Mouse (Mus musculus) limb, embryonic 10.5 days (tissue): ENCODE measurements around the gene Terf2. TPM values are rescaled to one million over a fixed set of nuclear protein-coding genes. Genes with fewer than 3 reads are reported as not detected.
A peak's percentile ranks its signal among the peaks of the same experiment; 100 is the strongest.
"Not testable (repeated sequence)": the region's sequence is repeated elsewhere in the genome, so short reads cannot be mapped to it uniquely, and the experiment has no call there.

Experiments used
- DNase-seq: peaks from one replicate; pipeline ENCODE4 v3.0.0-alpha.2; 2017; ENCODE audit warnings: low spot score
- H3K27ac ChIP-seq: fragments of 300-500 bp; sonication (generic); 2 replicates; pipeline ENCODE4 v1.5.1; 2016; ENCODE audit warnings: mild to moderate bottlenecking
- H3K27me3 ChIP-seq: fragments of 300-500 bp; sonication (generic); 2 replicates; pipeline ENCODE4 v1.6.1; 2016; ENCODE audit warnings: low read depth, mild to moderate bottlenecking; ENCODE audit not compliant: poor library complexity, severe bottlenecking
- H3K36me3 ChIP-seq: fragments of 300-500 bp; sonication (generic); 2 replicates; pipeline ENCODE4 v1.6.1; 2016; ENCODE audit warnings: mild to moderate bottlenecking, moderate library complexity
- H3K4me1 ChIP-seq: fragments of 300-500 bp; sonication (generic); 2 replicates; pipeline ENCODE4 v1.6.1; 2016
- H3K4me3 ChIP-seq: fragments of 300-500 bp; sonication (generic); 2 replicates; pipeline ENCODE4 v1.5.1; 2016; ENCODE audit warnings: mild to moderate bottlenecking, moderate library complexity
- H3K9me3 ChIP-seq: fragments of 300-500 bp; sonication (generic); replicated peaks from 2 replicates; pipeline ENCODE4 v1.6.1; 2016; ENCODE audit warnings: mild to moderate bottlenecking
- WGBS: fragments of 180-500 bp; shearing (Covaris S2); methylation state at CpG from one replicate; pipeline ENCODE4 v1.1.7; 2016; 5-methylcytosine and 5-hydroxymethylcytosine counted together
- polyA plus RNA-seq: library from polyadenylated mRNA; unstranded; fragments of >200 nt; fragmentation: Nextera tagmentation; extraction: Ambion mirVana; gene quantifications from 2 replicates; pipeline ENCODE4 v1.2.1, GENCODE M21; 2016

Gene Terf2
- polyA plus RNA-seq, 1 experiment from 2014 or later: 18.1 TPM

GRCm38 (mm10) chr8:107110629-107111330 is 14.4 kb upstream of the Terf2 start:
- Histone ChIP-seq H3K9me3 (no peaks in the 10 kb centered on the region), H3K36me3 (no peaks in the 10 kb centered on the region), H3K27ac (no peak overlapping the region), H3K4me3 (no peak overlapping the region), H3K27me3 (no peaks in the 10 kb centered on the region), H3K4me1 (peaks cover 24% of the 10 kb centered on the region)
- DNase-seq: no peak
- WGBS: 89% methylated on average over 9 of the region's 9 CpGs

GRCm38 (mm10) chr8:107109816-107110435 is 13.6 kb upstream of the Terf2 start:
- Histone ChIP-seq H3K36me3 (no peaks in the 10 kb centered on the region), H3K9me3 (no peaks in the 10 kb centered on the region), H3K4me3 (no peak overlapping the region), H3K4me1 (peaks cover 22% of the 10 kb centered on the region), H3K27ac (no peak overlapping the region), H3K27me3 (no peaks in the 10 kb centered on the region)
- no peak for DNase-seq
- WGBS: 82% methylated on average over 5 of the region's 5 CpGs

DNA sequence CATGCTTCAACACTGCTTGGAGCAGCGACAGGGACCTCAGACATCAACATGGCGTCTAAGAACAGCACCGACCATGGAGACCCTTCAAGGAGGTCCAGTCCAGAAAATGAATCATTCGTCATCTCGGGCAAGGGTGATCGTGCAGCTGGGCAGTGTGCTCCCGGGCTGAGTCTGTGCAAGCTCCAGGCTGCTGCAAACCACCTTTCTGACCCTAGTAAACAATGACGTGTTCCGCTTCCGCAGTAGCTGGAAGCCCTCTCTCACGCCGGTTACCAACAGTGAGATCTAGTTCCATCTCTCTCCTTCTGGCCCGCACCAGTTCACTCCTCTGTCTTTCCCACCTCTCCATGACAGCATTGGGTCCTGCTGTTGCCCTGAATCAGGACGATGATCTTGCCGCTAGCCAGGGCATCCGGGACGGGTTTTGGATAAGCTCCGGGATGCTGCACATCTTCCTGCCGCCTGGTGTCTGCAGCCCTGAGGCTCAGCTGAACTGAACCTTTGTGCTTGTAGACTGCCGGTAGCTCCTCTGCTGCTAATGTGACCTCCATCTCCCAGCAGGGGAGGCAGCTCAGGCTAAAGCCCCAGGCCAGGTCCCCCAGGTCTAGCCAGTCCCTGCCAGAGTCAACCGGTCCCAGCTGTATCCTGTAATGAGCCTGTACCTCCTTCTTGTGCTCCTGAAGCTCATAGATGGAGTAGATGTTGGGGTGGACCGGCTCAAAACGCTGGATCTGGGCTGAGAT is 12.8 kb upstream of the Terf2 start:
- Histone ChIP-seq H3K27me3 (no peaks in the 10 kb centered on the region), H3K36me3 (no peaks in the 10 kb centered on the region), H3K9me3 (no peaks in the 10 kb centered on the region), H3K27ac (peak overlapping the region; percentile 34; the same call in 1 of the 2 replicates), H3K4me1 (peaks cover 15% of the 10 kb centered on the region), H3K4me3 (no peak overlapping the region)
- WGBS: 73% methylated on average over 23 of the region's 23 CpGs
- no peak for DNase-seq

DNA sequence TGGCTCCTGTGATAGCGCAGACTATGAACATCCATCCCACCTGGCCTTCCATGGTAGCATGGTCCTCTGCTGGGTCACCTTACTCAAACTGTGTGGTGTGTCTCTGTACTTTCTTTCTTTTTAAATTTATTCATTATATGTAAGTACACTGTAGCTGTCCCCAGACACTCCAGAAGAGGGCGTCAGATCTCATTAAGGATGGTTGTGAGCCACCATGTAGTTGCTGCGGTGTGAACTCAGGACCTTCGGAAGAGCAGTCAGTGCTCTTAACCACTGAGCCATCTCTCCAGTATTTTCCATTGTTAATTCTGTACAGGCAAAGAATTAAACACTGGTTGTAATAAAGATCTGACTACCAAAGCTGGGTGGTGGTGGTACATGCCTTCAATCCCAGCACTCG is 11.7 kb upstream of the Terf2 start:
- H3K4me1 ChIP-seq, H3K36me3 ChIP-seq, H3K4me3 ChIP-seq, H3K9me3 ChIP-seq, H3K27me3 ChIP-seq, H3K27ac ChIP-seq, DNase-seq: not testable (repeated sequence)
- 93% methylated on average over 5 of the region's 5 CpGs for WGBS

DNA sequence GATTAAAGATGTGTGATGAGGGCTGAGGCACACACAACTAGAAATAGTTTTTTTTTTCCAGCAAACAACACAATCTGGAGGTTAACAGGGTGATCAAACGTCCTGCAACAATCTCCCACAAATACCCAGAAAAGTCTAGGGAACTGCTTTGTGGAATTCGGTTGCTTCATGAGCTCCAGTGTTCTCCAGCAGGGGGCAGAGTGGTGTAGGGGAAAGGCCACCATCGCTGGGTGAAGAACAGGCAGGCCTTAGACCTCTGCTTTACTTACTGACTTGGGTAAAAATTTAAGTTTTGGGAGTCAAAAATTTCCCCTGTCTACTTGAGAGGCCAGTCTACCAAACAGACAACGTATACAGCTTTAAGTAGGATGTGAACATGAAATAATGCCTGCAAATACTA is 8.2 kb upstream of the Terf2 start:
- Histone ChIP-seq H3K27me3 (no peaks in the 10 kb centered on the region), H3K4me1 (peaks cover 6% of the 10 kb centered on the region), H3K27ac (no peak overlapping the region), H3K4me3 (no peak overlapping the region), H3K36me3 (no peaks in the 10 kb centered on the region), H3K9me3 (no peaks in the 10 kb centered on the region)
- peak; percentile 87 for DNase-seq
- 9% methylated on average over 4 of the region's 4 CpGs for WGBS

DNA sequence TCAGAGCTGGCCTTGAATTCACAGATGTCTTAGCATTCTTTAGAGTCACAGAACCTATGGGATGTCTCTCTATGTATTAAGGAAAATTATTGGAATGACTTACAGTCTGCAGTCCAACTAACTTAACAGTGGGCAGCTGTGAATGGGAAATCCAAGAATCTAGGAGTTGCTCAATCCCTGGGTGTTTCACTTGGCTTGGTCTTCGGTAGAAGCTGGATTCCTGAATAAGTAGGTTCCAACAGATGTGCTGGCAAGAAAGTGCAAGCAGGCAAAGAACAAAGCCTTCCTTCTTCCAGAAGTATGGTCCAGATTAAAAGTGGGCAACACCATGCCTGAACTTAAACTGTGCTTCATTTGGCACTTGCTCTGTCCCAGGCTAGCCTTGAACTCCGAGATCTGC is 4.3 kb upstream of the Terf2 start:
- Histone ChIP-seq H3K4me1 (no peaks in the 10 kb centered on the region), H3K36me3 (no peaks in the 10 kb centered on the region), H3K4me3 (no peak overlapping the region), H3K27me3 (no peaks in the 10 kb centered on the region), H3K9me3 (no peaks in the 10 kb centered on the region), H3K27ac (no peak overlapping the region)
- DNase-seq: no peak
- 93% methylated on average over 2 of the region's 2 CpGs for WGBS

GRCm38 (mm10) chr8:107095717-107096365 is 506 bp downstream of the Terf2 start:
- H3K4me3 ChIP-seq: peak overlapping the region; percentile 97
- no peak for DNase-seq
- 1% methylated on average over 48 of the region's 53 CpGs for WGBS

GRCm38 (mm10) chr8:107090531-107090930 is 5.8 kb downstream of the Terf2 start:
- no peak overlapping the region for H3K4me3 ChIP-seq
- H3K27me3 ChIP-seq: no peaks in the 10 kb centered on the region
- no peak for DNase-seq
- peaks cover 16% of the 10 kb centered on the region for H3K4me1 ChIP-seq
- no peak overlapping the region for H3K27ac ChIP-seq
- no peaks in the 10 kb centered on the region for H3K9me3 ChIP-seq
- peaks cover 88% of the 10 kb centered on the region for H3K36me3 ChIP-seq
- WGBS: 93% methylated on average over 7 of the region's 7 CpGs

More at GRCm38 (mm10) chr8:107095717-107096365, 506 bp downstream of the Terf2 start:
- no peaks in the 10 kb centered on the region for H3K27me3 ChIP-seq
- peaks cover 38% of the 10 kb centered on the region for H3K36me3 ChIP-seq
- H3K4me1 ChIP-seq: peaks cover 16% of the 10 kb centered on the region
- peak overlapping the region; percentile 98 for H3K27ac ChIP-seq
- no peaks in the 10 kb centered on the region for H3K9me3 ChIP-seq

GRCm38 (mm10) chr8:107088526-107089063 is 7.8 kb downstream of the Terf2 start:
- Histone ChIP-seq H3K9me3 (no peaks in the 10 kb centered on the region), H3K36me3 (peaks cover 94% of the 10 kb centered on the region), H3K4me3 (no peak overlapping the region), H3K27ac (no peak overlapping the region), H3K27me3 (no peaks in the 10 kb centered on the region), H3K4me1 (no peaks in the 10 kb centered on the region)
- WGBS: 96% methylated on average over 5 of the region's 5 CpGs
- DNase-seq: no peak

- Histone ChIP-seq H3K4me1 (no peaks in the 10 kb centered on the region), H3K36me3 (peaks cover 96% of the 10 kb centered on the region), H3K27me3 (no peaks in the 10 kb centered on the region), H3K27ac (no peak overlapping the region), H3K9me3 (no peaks in the 10 kb centered on the region), H3K4me3 (no peak overlapping the region)
- no peak for DNase-seq
- WGBS: 97% methylated on average over 5 of the region's 5 CpGs
Measured at GRCm38 (mm10) chr8:107086018-107086417, 10.3 kb downstream of the Terf2 start.

- Histone ChIP-seq H3K36me3 (peaks cover 96% of the 10 kb centered on the region), H3K4me3 (no peak overlapping the region), H3K27ac (no peak overlapping the region), H3K9me3 (no peaks in the 10 kb centered on the region), H3K27me3 (no peaks in the 10 kb centered on the region), H3K4me1 (no peaks in the 10 kb centered on the region)
- DNase-seq: no peak
- 97% methylated on average over 17 of the region's 17 CpGs for WGBS
Measured at GRCm38 (mm10) chr8:107085358-107085757, 11.0 kb downstream of the Terf2 start.

DNA sequence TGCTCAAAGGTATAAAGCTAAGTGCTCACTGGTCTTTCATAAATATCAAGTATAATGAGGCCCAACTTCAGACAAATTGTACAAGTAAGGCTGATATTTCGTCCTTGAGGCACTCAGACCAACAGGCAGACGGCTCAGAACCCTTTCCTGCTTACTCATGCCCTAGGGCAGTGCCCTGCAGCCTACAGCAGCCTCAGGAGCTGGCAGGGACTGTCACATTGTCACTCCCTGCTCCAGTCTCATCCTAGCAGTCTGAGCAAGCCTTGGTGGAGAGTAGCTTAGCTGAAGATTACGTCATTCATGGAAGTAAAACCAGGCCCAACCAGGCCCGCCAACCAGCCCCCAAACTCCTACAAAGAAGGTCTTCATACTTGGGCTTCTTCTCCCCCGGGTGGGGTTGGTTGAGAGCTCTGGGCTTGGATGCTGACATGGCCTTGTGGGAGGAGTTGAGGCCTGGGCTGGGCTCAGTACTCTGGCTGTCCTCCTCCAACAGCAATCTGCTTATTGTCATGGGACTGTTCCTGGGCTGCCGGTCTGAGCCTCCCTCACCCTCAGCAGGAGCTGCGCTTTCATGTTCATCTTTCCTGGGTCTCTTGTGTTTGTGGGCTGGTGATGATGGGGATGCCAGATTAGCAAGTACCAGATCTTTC is 20.0 kb downstream of the Terf2 start:
- peaks cover 99% of the 10 kb centered on the region for H3K36me3 ChIP-seq
- 94% methylated on average over 7 of the region's 7 CpGs for WGBS

More for the DNA sequence above, 20.0 kb downstream of the Terf2 start:
- Histone ChIP-seq H3K9me3 (no peaks in the 10 kb centered on the region), H3K4me1 (peaks cover 4% of the 10 kb centered on the region; the same call in 1 of the 2 replicates), H3K27ac (no peak overlapping the region), H3K4me3 (no peak overlapping the region), H3K27me3 (no peaks in the 10 kb centered on the region)
- no peak for DNase-seq
